Mouse (Mus musculus) MEL (cell line): Measurements from ENCODE around the gene Scarb1.

Experiments
- CHD1 ChIP-seq: IDR thresholded peaks from 2 replicates; pipeline ENCODE4 v1.6.1; 2012; ENCODE audit warnings: low read depth, mild to moderate bottlenecking, inconsistent platforms, low read length, improper control_type of control experiment
- CTCF ChIP-seq, 3 experiments: IDR thresholded peaks in 2 of 3; conservative IDR thresholded peaks in 1 of 3; 2 replicates each; pipeline ENCODE4 v1.5.1; 2011 to 2012; ENCODE audit warnings: low read length in 3 of 3, low read depth in 2 of 3, mild to moderate bottlenecking in 2 of 3, improper control_type of control experiment in 1 of 3, inconsistent platforms in 1 of 3, mixed read lengths in 1 of 3, moderate library complexity in 1 of 3; ENCODE audit not compliant: control insufficient read depth in 1 of 3, insufficient read depth in 1 of 3, poor library complexity in 1 of 3, severe bottlenecking in 1 of 3
- E2F4 ChIP-seq: IDR thresholded peaks from 2 replicates; pipeline ENCODE4 v1.6.1; 2011; ENCODE audit warnings: low read depth, low read length, improper control_type of control experiment, borderline replicate concordance
- GABPA ChIP-seq: IDR thresholded peaks from 2 replicates; pipeline ENCODE4 v1.6.1; 2012; ENCODE audit warnings: low read depth, mild to moderate bottlenecking, inconsistent platforms, low read length, improper control_type of control experiment, moderate library complexity
- KAT2A ChIP-seq: conservative IDR thresholded peaks from 2 replicates; pipeline ENCODE4 v1.6.1; 2012; ENCODE audit warnings: low read depth, low read length, improper control_type of control experiment, inconsistent platforms
- MAX ChIP-seq: IDR thresholded peaks from 2 replicates; pipeline ENCODE4 v1.6.1; 2011; ENCODE audit warnings: low read length, improper control_type of control experiment
- MAZ ChIP-seq: IDR thresholded peaks from 2 replicates; pipeline ENCODE4 v1.6.1; 2012; ENCODE audit warnings: low read depth, mild to moderate bottlenecking, inconsistent platforms, low read length, improper control_type of control experiment
- POLR2A ChIP-seq, 2 experiments: IDR thresholded peaks; 2 replicates each; pipeline ENCODE4 v1.6.1; 2011 to 2012; ENCODE audit warnings: low read length in 2 of 2, mild to moderate bottlenecking in 2 of 2, control low read depth in 1 of 2, improper control_type of control experiment in 1 of 2, low read depth in 1 of 2, moderate library complexity in 1 of 2; ENCODE audit not compliant: control insufficient read depth in 1 of 2, insufficient read depth in 1 of 2, poor library complexity in 1 of 2
- RAD21 ChIP-seq: IDR thresholded peaks from 2 replicates; pipeline ENCODE4 v1.6.1; 2011; ENCODE audit warnings: mild to moderate bottlenecking, low read depth, low read length, improper control_type of control experiment
- RCOR1 ChIP-seq: IDR thresholded peaks from 2 replicates; pipeline ENCODE4 v1.6.1; 2012; ENCODE audit warnings: low read depth, mild to moderate bottlenecking, inconsistent platforms, low read length, improper control_type of control experiment
- TCF12 ChIP-seq: IDR thresholded peaks from 2 replicates; pipeline ENCODE4 v1.6.1; 2014; ENCODE audit warnings: low read depth, mild to moderate bottlenecking, inconsistent platforms, low read length, improper control_type of control experiment, moderate library complexity
- ZC3H11A ChIP-seq: IDR thresholded peaks from 2 replicates; pipeline ENCODE4 v1.6.1; 2012; ENCODE audit warnings: low read depth, mild to moderate bottlenecking, inconsistent platforms, low read length, improper control_type of control experiment
- ZKSCAN1 ChIP-seq: IDR thresholded peaks from 2 replicates; pipeline ENCODE4 v1.6.1; 2012; ENCODE audit warnings: low read depth, mild to moderate bottlenecking, inconsistent platforms, low read length, improper control_type of control experiment, moderate library complexity

DNA sequence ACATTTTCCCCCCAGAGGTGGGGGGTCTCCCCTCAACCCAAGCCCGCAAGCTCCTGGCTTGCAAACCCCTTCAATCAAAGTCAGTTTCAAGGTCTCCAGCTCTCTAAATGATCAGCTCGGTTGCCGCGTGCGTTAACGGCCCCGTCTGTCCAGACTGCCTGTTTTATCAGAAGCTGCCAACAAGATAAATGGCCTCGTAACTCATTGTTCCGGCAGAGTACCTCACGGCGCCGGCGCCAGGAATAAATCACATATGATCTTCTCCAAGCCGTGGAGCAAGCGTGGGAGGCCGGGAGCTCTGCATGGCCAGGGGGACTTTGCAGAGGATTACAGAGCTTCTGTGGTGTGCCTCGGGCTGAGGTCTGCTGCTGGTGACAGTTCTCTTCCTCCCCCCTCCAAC, 76.2 kb downstream of the Scarb1 start:
- TF ChIP-seq MAX (peak; percentile 18; the same call in 1 of the 2 replicates), ZKSCAN1 (no peak), CHD1 (no peak), GABPA (no peak), TCF12 (0 out of 2 replicates have a peak, but pooled peaks have one; percentile 21), CTCF (IDR thresholded peaks at IDR 0.05 in 2 of 3, conservative IDR thresholded peaks at IDR 0.05 in 1 of 3; ENCODE audit: control insufficient read depth in 1 of 3, insufficient read depth in 1 of 3, low read depth in 2 of 3, low read length in 3 of 3, poor library complexity in 1 of 3, severe bottlenecking in 1 of 3) (no peak), POLR2A (IDR thresholded peaks at IDR 0.05; ENCODE audit: control insufficient read depth in 1 of 2, insufficient read depth in 1 of 2, low read depth in 1 of 2, low read length in 2 of 2, poor library complexity in 1 of 2) (no peak), RAD21 (no peak), ZC3H11A (no peak), KAT2A (no peak), RCOR1 (peak; percentile 57; the same call in 1 of the 2 replicates), MAZ (no peak), E2F4 (no peak)
